ENCODE assay signal across 8 mouse cellular contexts in the genomic region with DNA sequence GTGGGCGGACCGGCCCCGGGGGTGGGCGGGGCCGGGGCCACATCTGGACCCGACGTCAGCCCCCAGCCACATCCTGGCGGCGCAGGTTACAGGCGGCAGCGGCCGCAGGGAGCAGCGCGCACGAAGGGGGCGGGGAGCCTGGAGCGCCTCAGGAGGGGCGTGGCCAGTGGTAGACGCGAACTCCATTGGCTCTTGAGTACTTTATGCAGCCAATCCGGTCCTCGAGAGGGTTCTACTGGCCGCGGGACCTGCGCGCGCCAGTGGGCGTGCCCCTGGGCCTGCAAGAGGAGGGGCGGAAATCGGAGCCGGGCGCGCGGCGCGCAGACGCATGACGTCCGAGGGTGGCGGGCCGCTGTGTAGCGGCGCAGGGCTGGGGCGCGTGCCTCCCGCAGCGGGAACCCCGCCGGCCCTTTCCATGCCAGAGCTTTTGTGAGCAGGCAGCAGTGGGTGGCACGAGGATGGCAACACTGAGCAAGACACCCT. TPM values are rescaled to one million over a fixed set of nuclear protein-coding genes. Genes with fewer than 3 reads are reported as not detected.
DNase-seq lines count a peak whose midpoint lies in the region; ATAC-seq and TF ChIP-seq lines count a peak whose summit lies in the region.

A gene (minus strand): TSS at position 2 of the 483 bp plus-strand sequence.

- H3K9me3 ChIP-seq in ES-Bruce4 (replicated peaks; ENCODE audit: control insufficient read depth, insufficient read depth, low read length, poor library complexity, severe bottlenecking): no peaks in the 10 kb centered on the region
- no peaks in the 10 kb centered on the region for H3K9me3 ChIP-seq in forebrain, embryonic 14.5 days (replicated peaks; ENCODE audit: control insufficient read depth, low read length)
- no peaks in the 10 kb centered on the region for H3K9me3 ChIP-seq in neural tube, embryonic 15.5 days (replicated peaks)

- H3K9ac ChIP-seq in ES-Bruce4 (ENCODE audit: low read depth, poor library complexity, severe bottlenecking): peak within 1 kb of the TSS; percentile 95
- H3K9ac ChIP-seq in forebrain, embryonic 14.5 days (ENCODE audit: low read length): peak within 1 kb of the TSS; percentile 95
- peak within 1 kb of the TSS; percentile 91 for H3K9ac ChIP-seq in neural tube, embryonic 15.5 days (replicated peaks)

- H3K4me2 ChIP-seq in forebrain, embryonic 14.5 days (ENCODE audit: low read length): peak within 1 kb of the TSS; percentile 96
- H3K4me2 ChIP-seq in neural tube, embryonic 15.5 days: peak within 1 kb of the TSS; percentile 96

- H3K27me3 ChIP-seq in ES-Bruce4 (ENCODE audit: control insufficient read depth, insufficient read depth, low read length, poor library complexity, severe bottlenecking): no peaks in the 10 kb centered on the region
- H3K27me3 ChIP-seq in forebrain, embryonic 14.5 days (replicated peaks; ENCODE audit: control insufficient read depth, insufficient read depth, low read length): no peaks in the 10 kb centered on the region
- H3K27me3 ChIP-seq in neural tube, embryonic 15.5 days (replicated peaks): no peaks in the 10 kb centered on the region

- H3K4me1 ChIP-seq in ES-Bruce4 (ENCODE audit: control insufficient read depth, insufficient read depth, low read length): peaks cover 2% of the 10 kb centered on the region
- H3K4me1 ChIP-seq in forebrain, embryonic 14.5 days (ENCODE audit: control insufficient read depth, insufficient read depth, low read length): peaks cover 16% of the 10 kb centered on the region
- peaks cover 34% of the 10 kb centered on the region for H3K4me1 ChIP-seq in neural tube, embryonic 15.5 days

- peak; percentile 94 for ATAC-seq in forebrain, embryonic 14.5 days
- ATAC-seq in neural tube, embryonic 15.5 days (ENCODE audit: low FRiP score): peak; percentile 94

- intact Hi-C loops in heart, postnatal 14 days (cut with DNase I): loop anchor here (10.0 kb wide), 1 partner anchor 216 kb away; a partner anchor contains a TSS

- peak within 1 kb of the TSS; percentile 84 for H3K4me3 ChIP-seq in ES-Bruce4 (ENCODE audit: low read depth, low read length)
- H3K4me3 ChIP-seq in forebrain, embryonic 14.5 days (ENCODE audit: low read depth, low read length): peak within 1 kb of the TSS; percentile 97
- H3K4me3 ChIP-seq in neural tube, embryonic 15.5 days (replicated peaks): peak within 1 kb of the TSS; percentile 74

- TF ChIP-seq CTCF in ES-Bruce4 (IDR thresholded peaks at IDR 0.05; ENCODE audit: low read depth, low read length): no peak

- H3K27ac ChIP-seq in ES-Bruce4 (ENCODE audit: insufficient read depth, low read length): peak within 1 kb of the TSS; percentile 65
- H3K27ac ChIP-seq in forebrain, embryonic 14.5 days (ENCODE audit: low read depth, low read length): peak within 1 kb of the TSS; percentile 95
- H3K27ac ChIP-seq in neural tube, embryonic 15.5 days (replicated peaks): peak within 1 kb of the TSS; percentile 95

- no peak for TF ChIP-seq EP300 in ES-Bruce4 (IDR thresholded peaks at IDR 0.05; ENCODE audit: insufficient read depth, low read depth, low read length)

- peak; percentile 97 for DNase-seq in cerebellum, adult 11 months
- DNase-seq in forebrain, embryonic 14.5 days (ENCODE audit: low spot score): peak; percentile 100
- DNase-seq in heart, postnatal 14 days: peak; percentile 97 to 98
- peak; percentile 99 for DNase-seq in layer of hippocampus, adult 11-12 months (ENCODE audit: low spot score)
- DNase-seq in lung, adult 18-20 months: peak; percentile 98 to 99
- DNase-seq in testis, postnatal 14 days (ENCODE audit: low spot score): peak; percentile 99

- H3K36me3 ChIP-seq in ES-Bruce4 (ENCODE audit: control insufficient read depth, insufficient read depth, low read length, poor library complexity, severe bottlenecking): no peaks in the 10 kb centered on the region
- H3K36me3 ChIP-seq in forebrain, embryonic 14.5 days (ENCODE audit: control insufficient read depth, insufficient read depth, low read length): no peaks in the 10 kb centered on the region
- no peaks in the 10 kb centered on the region for H3K36me3 ChIP-seq in neural tube, embryonic 15.5 days

- TF ChIP-seq POLR2A in ES-Bruce4 (IDR thresholded peaks at IDR 0.05; ENCODE audit: insufficient read depth, low read length): no peak

- under 1% methylated on average over 49 of the region's 50 CpGs for WGBS in forebrain, embryonic 14.5 days
- WGBS in neural tube, embryonic 15.5 days: under 1% methylated on average over 48 of the region's 50 CpGs

RNA-seq across cellular contexts. Expression of the gene that starts here (rescaled TPM):
- polyA plus RNA-seq in ES-Bruce4 (2011; ENCODE audit: insufficient read depth, insufficient read length, low read depth, missing spikeins): 36.5 and 38.2 TPM in 2 replicates
- 28.2 and 33.2 TPM in 2 replicates for polyA plus RNA-seq in forebrain, embryonic 14.5 days (2014; fragmentation: Nextera tagmentation; extraction: Ambion mirVana)
- total RNA-seq in heart, postnatal 14 days (2021): 10 to 100 TPM; 93.5 to 97.3 TPM
- polyA plus RNA-seq in neural tube, embryonic 15.5 days (2015; fragmentation: Nextera tagmentation; extraction: Ambion mirVana): 24.7 and 26.8 TPM in 2 replicates

Comparison
In these comparisons a context has a peak if more than half of its experiments do, and no peak if none do; other contexts are left out.
1. Peak in every context shown above with its lines: DNase-seq, ATAC-seq, H3K4me3 ChIP-seq and H3K27ac ChIP-seq.